Mouse (Mus musculus): Measurements from ENCODE around the gene Nipbl. TPM values are rescaled to one million over a fixed set of nuclear protein-coding genes. Genes with fewer than 3 reads are reported as not detected.

Gene Nipbl
- total and polyA plus RNA-seq, 2 experiments from 2014 or later: 10.7 to 15.2 TPM

DNA sequence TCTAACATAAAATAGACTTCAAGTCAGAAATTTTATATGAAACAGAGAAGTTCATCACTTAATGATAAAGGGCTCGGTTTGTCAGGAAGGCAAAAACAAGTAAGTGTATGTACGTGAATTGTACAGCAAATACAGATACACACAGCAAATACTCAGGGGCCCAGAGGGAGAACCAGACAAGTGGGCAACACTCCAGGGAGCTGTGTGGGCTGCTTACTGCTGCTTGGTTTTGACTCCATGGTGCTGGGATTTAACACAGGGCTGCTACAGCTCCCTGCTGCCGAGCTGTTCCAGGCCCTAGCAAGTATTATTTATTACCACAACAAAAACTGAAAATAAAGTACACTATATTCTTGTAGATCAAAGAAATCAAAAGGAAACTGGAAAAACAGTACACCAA lies 177.1 kb downstream of the Nipbl start:
- Histone ChIP-seq H3K27ac (ENCODE audit: low read depth, low read length) (no peak overlapping the region), H3K36me3 (ENCODE audit: insufficient read depth, low read length) (peaks cover 63% of the 10 kb centered on the region), H3K4me1 (ENCODE audit: insufficient read depth, low read length) (no peaks in the 10 kb centered on the region), H3K4me3 (ENCODE audit: low read depth, low read length) (no peak overlapping the region), H3K4me2 (ENCODE audit: low read depth, low read length, poor library complexity, severe bottlenecking) (no peak overlapping the region), H3K27me3 (ENCODE audit: insufficient read depth, low read length) (no peaks in the 10 kb centered on the region), H3K9me3 (ENCODE audit: low read length) (no peaks in the 10 kb centered on the region), H3K9ac (replicated peaks; ENCODE audit: low read length, poor library complexity, severe bottlenecking) (no peak overlapping the region)
- 97% methylated on average over 3 of the region's 3 CpGs for WGBS
- no peak for TF ChIP-seq CTCF (IDR thresholded peaks at IDR 0.05)
- DNase-seq (ENCODE audit: low spot score) (no peak), ATAC-seq (ENCODE audit: low FRiP score) (no peak)

GRCm38 (mm10) chr15:8265946-8266345 lies 178.3 kb downstream of the Nipbl start:
- no peak for ATAC-seq (ENCODE audit: low FRiP score)
- no peak overlapping the region for H3K4me2 ChIP-seq (ENCODE audit: low read depth, low read length, poor library complexity, severe bottlenecking)
- no peaks in the 10 kb centered on the region for H3K27me3 ChIP-seq (ENCODE audit: insufficient read depth, low read length)
- 91% methylated on average over 3 of the region's 3 CpGs for WGBS
- no peaks in the 10 kb centered on the region for H3K4me1 ChIP-seq (ENCODE audit: insufficient read depth, low read length)
- no peak overlapping the region for H3K9ac ChIP-seq (replicated peaks; ENCODE audit: low read length, poor library complexity, severe bottlenecking)
- H3K4me3 ChIP-seq (ENCODE audit: low read depth, low read length): no peak overlapping the region
- H3K9me3 ChIP-seq (ENCODE audit: low read length): no peaks in the 10 kb centered on the region
- H3K27ac ChIP-seq (ENCODE audit: low read depth, low read length): no peak overlapping the region
- no peak for DNase-seq (ENCODE audit: low spot score)
- no peak for TF ChIP-seq CTCF (IDR thresholded peaks at IDR 0.05)
- peaks cover 58% of the 10 kb centered on the region for H3K36me3 ChIP-seq (ENCODE audit: insufficient read depth, low read length)

Other genes starting within 250 kb of the Nipbl start
- gene Gm2310, start 75.5 kb upstream of the Nipbl start, total RNA-seq (2014; rRNA removed): not detected in 2 replicates
- gene Gm2310, start 75.5 kb upstream of the Nipbl start, polyA plus RNA-seq (2015; fragmentation: Nextera tagmentation; extraction: Ambion mirVana): not detected in 2 replicates